Mouse (Mus musculus): ENCODE measurements around the gene Crlf1. TPM values are rescaled to one million over a fixed set of nuclear protein-coding genes. Genes with fewer than 3 reads are reported as not detected.
A peak's percentile ranks its signal among the peaks of the same experiment; 100 is the strongest.

Crlf1 gene
- polyA plus RNA-seq, 1 experiment from 2014 or later: 1.8 TPM

DNA sequence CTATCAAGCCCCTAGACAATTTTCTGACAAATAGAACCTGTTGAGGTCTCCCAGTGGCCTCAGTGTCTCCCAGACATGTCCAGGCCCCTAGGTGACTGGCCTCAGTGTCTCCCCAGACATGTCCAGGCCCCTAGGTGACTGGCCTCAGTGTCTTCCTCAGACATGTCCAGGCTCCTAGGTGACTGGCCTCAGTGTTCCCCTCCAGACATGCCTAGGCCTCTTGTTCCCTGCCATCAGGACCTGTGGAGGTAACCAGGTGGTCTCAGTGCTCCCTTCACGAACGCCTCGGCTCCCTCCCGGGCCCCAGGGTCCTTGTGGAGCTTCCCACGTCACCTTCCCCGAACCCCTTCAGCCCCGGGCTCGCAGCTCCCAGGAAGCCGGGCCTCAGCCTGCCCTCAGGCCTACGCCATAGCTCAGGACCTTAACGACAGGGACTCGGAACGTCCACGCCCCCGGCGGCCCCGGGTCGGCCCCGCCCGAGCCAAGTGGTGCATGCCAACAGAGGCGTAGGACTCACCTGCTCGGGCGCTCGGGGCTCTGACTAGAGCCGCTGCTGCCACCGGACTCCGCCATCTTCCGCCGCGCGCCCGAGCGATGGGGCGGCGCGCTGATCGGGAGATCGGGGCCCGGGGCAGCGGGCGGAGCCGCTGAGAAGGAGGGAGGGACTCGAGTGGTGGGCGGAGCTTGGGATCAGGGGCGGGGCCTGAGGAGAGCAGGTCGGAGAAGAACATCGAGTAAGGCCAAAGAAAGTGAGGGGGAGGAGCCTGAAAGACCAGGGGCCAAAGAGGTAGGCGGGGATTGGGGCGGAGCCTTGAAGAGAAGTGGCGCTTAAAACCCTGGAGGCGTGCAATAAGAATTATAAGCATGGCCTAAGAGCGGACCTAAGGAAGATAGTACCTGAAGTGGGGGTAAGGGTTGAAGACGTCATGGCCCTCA is 16.4 kb upstream of the Crlf1 start, which contains the start of gene Klhl26:
Gene Klhl26, minus strand, starts transcription at position 636 of the 936 bp plus-strand sequence.
- H3K27ac ChIP-seq (ENCODE audit: low read length): peak within 1 kb of the TSS; percentile 44; the same call in 1 of the 2 replicates
- peaks cover 14% of the 10 kb centered on the region; the same call in 1 of the 2 replicates for H3K4me1 ChIP-seq (ENCODE audit: control insufficient read depth, insufficient read depth, low read length)
- H3K4me2 ChIP-seq (replicated peaks; ENCODE audit: low read depth, low read length): peak within 1 kb of the TSS; percentile 95
- H3K27me3 ChIP-seq (ENCODE audit: control insufficient read depth, insufficient read depth, low read length): no peaks in the 10 kb centered on the region
- no peaks in the 10 kb centered on the region for H3K36me3 ChIP-seq (ENCODE audit: control insufficient read depth, insufficient read depth, low read length)
- H3K9me3 ChIP-seq (ENCODE audit: control insufficient read depth, low read depth, low read length): no peaks in the 10 kb centered on the region
- H3K9ac ChIP-seq (replicated peaks; ENCODE audit: low read depth, low read length): peak within 1 kb of the TSS; percentile 92
- under 1% methylated on average over 53 of the region's 53 CpGs for WGBS
- peak within 1 kb of the TSS; percentile 92 for H3K4me3 ChIP-seq (ENCODE audit: low read depth, low read length)
- ATAC-seq (ENCODE audit: insufficient number of reproducible peaks, insufficient read depth, low FRiP score, low read depth): peak; percentile 90

DNA sequence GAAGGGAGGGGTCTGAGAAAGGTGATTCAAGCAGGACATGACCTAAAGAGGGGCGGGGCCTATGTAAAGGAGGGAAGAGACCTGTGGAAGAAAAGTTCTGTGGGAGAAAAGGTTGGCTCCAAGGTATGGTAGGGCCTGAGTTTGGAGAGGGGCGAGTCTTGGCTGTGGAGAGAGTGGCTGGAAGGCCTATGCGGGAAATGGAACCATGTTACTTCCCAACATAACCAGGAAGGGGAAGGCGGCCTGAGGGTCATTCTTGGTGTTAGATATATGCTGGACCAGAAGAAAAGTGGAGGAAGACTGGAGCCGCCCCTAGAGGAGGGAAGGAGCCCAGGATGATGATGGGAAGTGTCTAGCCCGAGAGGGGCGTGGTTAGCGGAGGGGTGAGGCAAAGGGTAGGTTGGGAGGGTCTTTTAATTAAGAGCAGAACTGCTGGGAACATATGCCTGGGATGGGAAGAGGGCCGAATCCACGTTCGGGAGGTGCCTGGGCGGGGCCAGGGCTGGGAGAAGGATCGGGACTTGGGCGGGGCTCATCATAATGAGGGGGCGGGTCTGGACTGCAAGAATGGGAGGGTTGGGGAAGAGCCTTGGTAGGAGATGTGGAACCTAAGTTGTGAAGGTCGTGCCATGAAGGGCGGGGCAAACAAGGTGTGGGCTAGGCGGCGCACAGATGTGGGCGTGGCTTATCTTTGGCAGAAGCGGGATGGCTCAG is 15.5 kb upstream of the Crlf1 start:
- Histone ChIP-seq H3K4me1 (ENCODE audit: control insufficient read depth, insufficient read depth, low read length) (peaks cover 14% of the 10 kb centered on the region; the same call in 1 of the 2 replicates), H3K4me3 (ENCODE audit: low read depth, low read length) (peak overlapping the region; percentile 92), H3K4me2 (replicated peaks; ENCODE audit: low read depth, low read length) (peak overlapping the region; percentile 95), H3K9ac (replicated peaks; ENCODE audit: low read depth, low read length) (no peak overlapping the region), H3K27me3 (ENCODE audit: control insufficient read depth, insufficient read depth, low read length) (no peaks in the 10 kb centered on the region), H3K27ac (ENCODE audit: low read length) (peak overlapping the region; percentile 7; the same call in 1 of the 2 replicates), H3K9me3 (ENCODE audit: control insufficient read depth, low read depth, low read length) (no peaks in the 10 kb centered on the region), H3K36me3 (ENCODE audit: control insufficient read depth, insufficient read depth, low read length) (no peaks in the 10 kb centered on the region)
- WGBS: 3% methylated on average over 21 of the region's 21 CpGs
- ATAC-seq (ENCODE audit: insufficient number of reproducible peaks, insufficient read depth, low FRiP score, low read depth): peak; percentile 43

DNA sequence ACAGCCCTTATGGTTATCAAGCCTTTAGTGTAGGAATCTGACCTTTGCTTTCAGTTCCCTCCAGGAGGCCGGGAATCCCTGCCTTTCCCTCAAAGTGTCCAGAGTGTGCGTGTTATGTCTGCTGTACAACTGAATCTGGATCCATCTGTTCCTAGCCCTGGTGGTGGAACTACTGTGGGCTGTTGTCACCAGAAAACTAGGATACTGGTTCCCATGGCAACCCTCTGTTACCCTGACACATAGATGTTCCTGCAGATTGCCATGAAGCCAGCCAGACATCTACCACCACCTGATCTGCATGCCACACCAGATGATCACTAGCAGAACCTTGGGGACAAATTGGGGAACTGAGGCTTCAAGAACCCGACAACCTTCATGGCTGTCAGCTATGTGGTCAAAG is 11.1 kb upstream of the Crlf1 start:
- Histone ChIP-seq H3K27ac (ENCODE audit: low read length) (no peak overlapping the region), H3K9me3 (ENCODE audit: control insufficient read depth, low read depth, low read length) (no peaks in the 10 kb centered on the region), H3K36me3 (ENCODE audit: control insufficient read depth, insufficient read depth, low read length) (no peaks in the 10 kb centered on the region), H3K4me3 (ENCODE audit: low read depth, low read length) (no peak overlapping the region), H3K27me3 (ENCODE audit: control insufficient read depth, insufficient read depth, low read length) (peaks cover 18% of the 10 kb centered on the region), H3K4me2 (replicated peaks; ENCODE audit: low read depth, low read length) (no peak overlapping the region), H3K9ac (replicated peaks; ENCODE audit: low read depth, low read length) (no peak overlapping the region), H3K4me1 (ENCODE audit: control insufficient read depth, insufficient read depth, low read length) (0 out of 2 replicates have a peak, but pooled peaks cover 6% of the 10 kb centered on the region)
- 68% methylated on average over 3 of the region's 3 CpGs for WGBS
- no peak for ATAC-seq (ENCODE audit: insufficient number of reproducible peaks, insufficient read depth, low FRiP score, low read depth)

DNA sequence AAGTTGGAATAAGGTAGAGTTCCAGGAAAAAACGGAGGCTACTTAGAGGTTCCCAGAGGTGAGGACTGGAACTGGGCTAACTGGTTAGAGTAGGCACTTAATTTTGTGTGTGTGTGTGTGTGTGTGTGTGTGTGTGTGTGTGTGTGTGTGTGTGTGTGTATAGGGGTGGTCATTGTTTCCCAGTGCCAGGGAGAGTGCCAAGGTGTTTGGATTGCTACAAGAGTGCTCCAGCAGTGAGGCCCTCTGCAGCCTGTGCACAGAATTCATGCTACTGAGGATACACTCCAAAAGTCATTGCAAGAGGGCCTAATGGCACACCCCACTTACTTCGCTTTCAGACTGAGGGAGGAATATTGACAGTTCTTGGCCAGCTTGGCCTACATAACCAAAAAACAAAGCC is 10.0 kb upstream of the Crlf1 start:
- Histone ChIP-seq H3K27me3 (ENCODE audit: control insufficient read depth, insufficient read depth, low read length) (peaks cover 25% of the 10 kb centered on the region), H3K4me1 (ENCODE audit: control insufficient read depth, insufficient read depth, low read length) (no peaks in the 10 kb centered on the region; the same call in 1 of the 2 replicates), H3K4me3 (ENCODE audit: low read depth, low read length) (no peak overlapping the region), H3K9me3 (ENCODE audit: control insufficient read depth, low read depth, low read length) (no peaks in the 10 kb centered on the region), H3K27ac (ENCODE audit: low read length) (no peak overlapping the region), H3K4me2 (replicated peaks; ENCODE audit: low read depth, low read length) (no peak overlapping the region), H3K36me3 (ENCODE audit: control insufficient read depth, insufficient read depth, low read length) (no peaks in the 10 kb centered on the region), H3K9ac (replicated peaks; ENCODE audit: low read depth, low read length) (no peak overlapping the region)
- no peak for ATAC-seq (ENCODE audit: insufficient number of reproducible peaks, insufficient read depth, low FRiP score, low read depth)
- 56% methylated on average over 2 of the region's 2 CpGs for WGBS

DNA sequence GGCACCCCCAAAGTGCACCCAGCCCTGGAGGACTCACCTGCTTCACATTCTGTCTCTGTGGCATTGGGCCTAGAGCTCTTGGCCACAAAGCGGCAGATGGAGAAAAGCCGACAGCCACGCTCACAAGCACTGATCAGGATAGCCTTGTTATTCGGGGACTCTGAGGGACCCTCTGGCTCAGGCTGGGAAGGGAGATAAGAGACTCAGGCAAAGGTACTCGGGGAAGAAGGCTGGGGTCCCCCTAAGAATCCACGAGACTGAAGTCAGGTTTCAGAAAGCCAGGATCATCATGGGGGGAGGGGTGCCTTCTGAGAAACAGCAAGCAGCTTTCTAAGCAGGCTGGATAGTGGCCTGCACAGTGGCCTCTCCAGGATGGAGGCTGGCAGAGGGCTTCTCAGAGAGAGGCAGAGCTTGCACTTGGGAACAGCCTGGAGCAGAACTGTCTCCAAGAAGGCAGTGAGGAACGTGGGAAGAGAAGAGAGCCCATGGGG is 6.7 kb upstream of the Crlf1 start:
- peaks cover 57% of the 10 kb centered on the region for H3K27me3 ChIP-seq (ENCODE audit: control insufficient read depth, insufficient read depth, low read length)
- 54% methylated on average over 7 of the region's 7 CpGs for whole genome bisulfite sequencing
- H3K4me1 ChIP-seq (ENCODE audit: control insufficient read depth, insufficient read depth, low read length): peaks cover 18% of the 10 kb centered on the region
- H3K9ac ChIP-seq (replicated peaks; ENCODE audit: low read depth, low read length): no peak overlapping the region
- no peaks in the 10 kb centered on the region for H3K9me3 ChIP-seq (ENCODE audit: control insufficient read depth, low read depth, low read length)
- no peaks in the 10 kb centered on the region for H3K36me3 ChIP-seq (ENCODE audit: control insufficient read depth, insufficient read depth, low read length)
- no peak for ATAC-seq (ENCODE audit: insufficient number of reproducible peaks, insufficient read depth, low FRiP score, low read depth)
- no peak overlapping the region for H3K4me3 ChIP-seq (ENCODE audit: low read depth, low read length)
- no peak overlapping the region for H3K4me2 ChIP-seq (replicated peaks; ENCODE audit: low read depth, low read length)
- H3K27ac ChIP-seq (ENCODE audit: low read length): no peak overlapping the region

DNA sequence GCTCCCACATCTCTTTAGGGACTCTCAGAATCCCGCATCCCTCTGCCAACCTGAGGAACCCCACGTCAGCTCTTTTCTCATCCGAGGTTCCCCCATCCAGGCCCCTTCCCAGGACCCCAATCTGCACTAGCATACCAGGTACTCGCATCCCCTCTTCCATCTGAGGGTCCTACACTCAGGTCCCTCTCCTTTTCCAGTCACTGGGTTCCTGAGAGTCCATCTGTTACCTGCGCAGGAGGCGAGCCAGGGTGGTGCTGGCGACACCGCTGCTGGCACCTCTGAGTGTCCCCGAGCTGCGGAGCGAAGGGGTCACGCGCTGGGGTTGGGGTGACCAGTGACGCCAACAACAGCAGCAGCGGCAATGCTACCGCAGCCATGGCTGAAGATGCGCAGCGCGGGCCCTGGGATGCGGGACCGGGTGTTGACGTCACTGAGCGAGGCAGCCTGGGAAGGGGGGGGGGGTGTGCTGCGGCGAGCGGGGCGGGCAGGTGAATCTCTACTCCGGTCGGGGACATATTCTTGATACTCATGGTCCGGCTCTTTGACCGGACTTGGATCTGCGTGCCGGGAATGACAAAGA is 5.9 kb upstream of the Crlf1 start, which contains the start of gene Tmem59l:
Gene Tmem59l, minus strand, starts transcription at position 418 of the 580 bp plus-strand sequence.
- Histone ChIP-seq H3K4me1 (ENCODE audit: control insufficient read depth, insufficient read depth, low read length) (peaks cover 18% of the 10 kb centered on the region), H3K27ac (ENCODE audit: low read length) (no peak within 1 kb of the TSS)

DNA sequence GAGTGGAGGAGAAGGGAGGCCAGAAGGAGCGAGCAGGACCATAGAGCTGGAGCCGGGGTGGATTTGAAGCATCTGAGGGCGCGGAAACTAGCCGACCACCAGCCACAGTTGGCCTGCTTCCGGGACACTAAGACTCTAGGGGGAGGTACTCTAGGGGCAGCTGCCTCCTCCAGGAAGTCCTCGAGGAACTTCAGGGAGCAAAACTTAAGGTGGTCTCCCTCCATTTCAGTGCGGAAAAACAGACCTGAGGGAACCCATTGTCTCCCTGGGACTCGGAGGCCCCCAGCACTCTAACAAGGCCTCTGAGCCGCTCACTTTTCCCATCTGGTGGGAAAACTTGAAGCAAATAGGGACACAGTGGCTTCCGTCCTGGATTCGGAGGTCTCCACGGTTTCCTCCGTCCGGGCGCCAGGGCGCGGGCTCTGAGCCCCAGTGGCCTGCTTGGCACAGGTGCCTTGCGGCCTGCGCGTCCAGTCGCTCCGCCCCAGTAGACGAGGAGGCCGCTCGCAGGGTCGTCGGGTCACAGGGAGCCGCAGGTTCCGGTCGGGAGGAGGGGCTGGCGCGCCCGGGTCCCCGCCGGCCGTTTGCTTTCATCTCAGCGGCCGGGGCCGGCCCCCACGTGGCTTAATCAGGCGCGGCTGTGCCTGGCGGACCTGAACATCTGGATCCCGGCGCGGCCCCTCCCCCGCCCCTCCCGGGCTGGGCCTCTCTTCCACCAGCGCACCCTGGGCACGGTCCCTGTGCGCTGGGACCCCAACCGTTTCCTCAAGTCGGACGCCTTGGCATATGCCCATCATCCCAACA is 4.8 kb upstream of the Crlf1 start:
- Histone ChIP-seq H3K27ac (ENCODE audit: low read length) (no peak overlapping the region), H3K4me3 (ENCODE audit: low read depth, low read length) (peak overlapping the region; percentile 26), H3K9ac (replicated peaks; ENCODE audit: low read depth, low read length) (no peak overlapping the region), H3K36me3 (ENCODE audit: control insufficient read depth, insufficient read depth, low read length) (no peaks in the 10 kb centered on the region), H3K4me2 (replicated peaks; ENCODE audit: low read depth, low read length) (peak overlapping the region; percentile 46), H3K9me3 (ENCODE audit: control insufficient read depth, low read depth, low read length) (no peaks in the 10 kb centered on the region), H3K27me3 (ENCODE audit: control insufficient read depth, insufficient read depth, low read length) (peaks cover 76% of the 10 kb centered on the region), H3K4me1 (ENCODE audit: control insufficient read depth, insufficient read depth, low read length) (peaks cover 25% of the 10 kb centered on the region)
- WGBS: 4% methylated on average over 55 of the region's 55 CpGs
- peak; percentile 16; the same call in 1 of the 2 replicates for ATAC-seq (ENCODE audit: insufficient number of reproducible peaks, insufficient read depth, low FRiP score, low read depth)

More for the DNA sequence above, 5.9 kb upstream of the Crlf1 start, which contains the start of gene Tmem59l:
- Histone ChIP-seq H3K9me3 (ENCODE audit: control insufficient read depth, low read depth, low read length) (no peaks in the 10 kb centered on the region), H3K9ac (replicated peaks; ENCODE audit: low read depth, low read length) (no peak within 1 kb of the TSS), H3K4me3 (ENCODE audit: low read depth, low read length) (peak within 1 kb of the TSS; percentile 26), H3K27me3 (ENCODE audit: control insufficient read depth, insufficient read depth, low read length) (peaks cover 65% of the 10 kb centered on the region), H3K4me2 (replicated peaks; ENCODE audit: low read depth, low read length) (peak within 1 kb of the TSS; percentile 46), H3K36me3 (ENCODE audit: control insufficient read depth, insufficient read depth, low read length) (no peaks in the 10 kb centered on the region)
- no peak for ATAC-seq (ENCODE audit: insufficient number of reproducible peaks, insufficient read depth, low FRiP score, low read depth)
- 5% methylated on average over 33 of the region's 33 CpGs for WGBS
